Mouse (Mus musculus) ES-Bruce4 (cell line): Measurements from ENCODE around the gene Slc25a28. TPM values are rescaled to one million over a fixed set of nuclear protein-coding genes. Genes with fewer than 3 reads are reported as not detected.
A peak's percentile ranks its signal among the peaks of the same experiment; 100 is the strongest.

ENCODE experiments used
- H3K27ac ChIP-seq: 2 replicates; pipeline ENCODE4 v1.5.1; 2012; ENCODE audit warnings: low read length, inconsistent platforms; ENCODE audit not compliant: insufficient read depth
- H3K27me3 ChIP-seq: 2 replicates; pipeline ENCODE4 v1.6.1; 2012; ENCODE audit warnings: mild to moderate bottlenecking, low read length, inconsistent platforms; ENCODE audit not compliant: control insufficient read depth, poor library complexity, insufficient read depth, severe bottlenecking
- H3K36me3 ChIP-seq: 2 replicates; pipeline ENCODE4 v1.6.1; 2012; ENCODE audit warnings: inconsistent platforms, mild to moderate bottlenecking, low read length, moderate library complexity; ENCODE audit not compliant: control insufficient read depth, poor library complexity, insufficient read depth, severe bottlenecking
- H3K4me1 ChIP-seq: one replicate; pipeline ENCODE4 v1.8.1; 2011; ENCODE audit warnings: low read length; ENCODE audit not compliant: control insufficient read depth, insufficient read depth
- H3K4me3 ChIP-seq: 2 replicates; pipeline ENCODE4 v1.5.1; 2011; ENCODE audit warnings: low read depth, mild to moderate bottlenecking, low read length
- H3K9ac ChIP-seq: 2 replicates; pipeline ENCODE4 v1.6.1; 2012; ENCODE audit warnings: low read depth, mild to moderate bottlenecking, inconsistent platforms; ENCODE audit not compliant: poor library complexity, severe bottlenecking
- H3K9me3 ChIP-seq: replicated peaks from 2 replicates; pipeline ENCODE4 v1.6.1; 2012; ENCODE audit warnings: mild to moderate bottlenecking, low read length, inconsistent platforms; ENCODE audit not compliant: control insufficient read depth, poor library complexity, insufficient read depth, severe bottlenecking
- CTCF ChIP-seq: IDR thresholded peaks from one replicate; pipeline ENCODE4 v1.8.1; 2011; ENCODE audit warnings: low read depth, low read length
- EP300 ChIP-seq: IDR thresholded peaks from 2 replicates; pipeline ENCODE4 v1.6.1; 2011; ENCODE audit warnings: low read depth, low read length; ENCODE audit not compliant: insufficient read depth
- POLR2A ChIP-seq: IDR thresholded peaks from one replicate; pipeline ENCODE4 v1.8.1; 2011; ENCODE audit warnings: low read length; ENCODE audit not compliant: insufficient read depth
- polyA plus RNA-seq: library from polyadenylated mRNA; stranded (reverse); fragments of >200 nt; gene quantifications from 2 replicates; pipeline ENCODE4 v1.2.4, GENCODE M21; 2011; ENCODE audit warnings: low read depth; ENCODE audit not compliant: missing spikeins, insufficient read depth, insufficient read length

Slc25a28 gene
- polyA plus RNA-seq, 1 experiment = 31.2 TPM

GRCm38 (mm10) chr19:43641833-43642232 lies 32.8 kb downstream of the Slc25a28 start:
- Histone ChIP-seq H3K27ac (no peak overlapping the region), H3K27me3 (no peaks in the 10 kb centered on the region), H3K9me3 (no peaks in the 10 kb centered on the region), H3K4me1 (peaks cover 4% of the 10 kb centered on the region), H3K4me3 (no peak overlapping the region), H3K9ac (no peak overlapping the region), H3K36me3 (no peaks in the 10 kb centered on the region)
- TF ChIP-seq EP300 (no peak), POLR2A (no peak), CTCF (no peak)

DNA sequence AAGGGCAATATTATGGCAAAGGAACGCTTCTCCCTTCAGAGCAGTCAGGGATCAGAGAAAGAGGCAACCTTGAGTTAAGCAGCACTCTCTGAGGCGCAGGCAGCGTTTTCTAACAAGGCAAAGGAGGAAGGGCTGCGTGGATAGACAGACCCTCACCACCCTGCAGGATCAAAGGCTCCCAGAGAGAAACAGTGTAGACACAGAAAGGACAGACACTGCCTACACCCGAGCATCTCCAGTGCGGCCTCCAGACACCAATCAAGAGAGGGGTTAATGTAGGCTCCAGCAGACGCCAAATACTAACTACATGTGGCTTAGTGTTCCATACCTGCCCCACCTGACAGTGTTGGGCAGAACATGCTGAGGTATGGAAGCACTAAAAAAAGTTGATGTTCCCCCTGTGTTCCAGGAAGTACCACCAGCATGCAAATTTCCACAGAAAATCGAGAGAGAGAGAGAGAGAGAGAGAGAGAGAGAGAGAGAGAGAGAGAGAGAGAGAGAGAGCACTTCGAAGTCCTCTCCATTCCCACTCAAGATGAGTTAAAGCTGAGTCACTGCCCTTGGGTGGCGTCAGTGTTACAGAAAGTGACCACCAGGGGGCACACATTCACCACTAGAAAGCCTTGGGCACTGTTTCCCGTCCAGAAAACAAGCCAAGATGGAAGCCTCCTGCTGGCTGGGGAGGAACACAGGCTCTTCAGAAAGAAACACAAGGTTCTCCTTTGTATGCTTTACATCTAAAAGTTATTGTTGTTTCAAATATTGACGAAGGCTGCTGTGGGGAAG lies 44.0 kb downstream of the Slc25a28 start:
- H3K9ac ChIP-seq = no peak overlapping the region
- H3K4me1 ChIP-seq = no peaks in the 10 kb centered on the region
- TF ChIP-seq POLR2A = no peak
- TF ChIP-seq CTCF = peak; percentile 86
- no peak overlapping the region for H3K27ac ChIP-seq
- no peaks in the 10 kb centered on the region for H3K9me3 ChIP-seq
- H3K36me3 ChIP-seq = no peaks in the 10 kb centered on the region
- H3K27me3 ChIP-seq = no peaks in the 10 kb centered on the region
- H3K4me3 ChIP-seq = no peak overlapping the region

- no peak overlapping the region for H3K4me3 ChIP-seq
- H3K9me3 ChIP-seq = no peaks in the 10 kb centered on the region
Measured at GRCm38 (mm10) chr19:43629088-43629487, 45.6 kb downstream of the Slc25a28 start.

GRCm38 (mm10) chr19:43627345-43627744 lies 47.3 kb downstream of the Slc25a28 start:
- no peaks in the 10 kb centered on the region for H3K36me3 ChIP-seq
- no peaks in the 10 kb centered on the region for H3K27me3 ChIP-seq
- H3K9me3 ChIP-seq = no peaks in the 10 kb centered on the region
- no peak overlapping the region for H3K4me3 ChIP-seq
- no peaks in the 10 kb centered on the region for H3K4me1 ChIP-seq
- H3K27ac ChIP-seq = no peak overlapping the region
- no peak overlapping the region for H3K9ac ChIP-seq
- TF ChIP-seq POLR2A (no peak), CTCF (peak; percentile 3)

More at GRCm38 (mm10) chr19:43629088-43629487, 45.6 kb downstream of the Slc25a28 start:
- TF ChIP-seq EP300 (no peak), POLR2A (no peak), CTCF (no peak)
- no peak overlapping the region for H3K9ac ChIP-seq
- no peaks in the 10 kb centered on the region for H3K4me1 ChIP-seq
- no peaks in the 10 kb centered on the region for H3K36me3 ChIP-seq
- no peak overlapping the region for H3K27ac ChIP-seq
- H3K27me3 ChIP-seq = no peaks in the 10 kb centered on the region

DNA sequence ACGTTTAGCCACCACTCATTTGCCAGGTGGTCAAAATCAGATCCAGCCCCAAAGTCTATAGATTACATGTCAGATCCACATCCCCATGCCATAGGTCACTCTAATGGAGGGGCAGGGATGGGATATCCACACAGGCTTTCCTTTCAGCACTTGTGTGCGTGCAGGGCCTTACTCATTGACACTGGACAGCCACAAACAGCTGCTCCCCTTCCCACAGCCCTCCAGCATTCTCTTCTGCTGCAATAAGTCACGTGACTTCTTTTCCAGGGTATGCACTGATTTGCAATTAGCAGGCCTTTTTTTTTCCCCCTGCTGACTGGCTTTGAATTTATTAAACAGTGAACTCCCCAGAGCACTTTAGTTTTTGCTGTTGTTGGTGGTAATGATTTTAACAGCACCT lies 48.5 kb downstream of the Slc25a28 start:
- no peaks in the 10 kb centered on the region for H3K36me3 ChIP-seq
- H3K9ac ChIP-seq = no peak overlapping the region
- TF ChIP-seq EP300 = no peak
- TF ChIP-seq POLR2A = no peak
- TF ChIP-seq CTCF = no peak
- H3K9me3 ChIP-seq = no peaks in the 10 kb centered on the region
- no peak overlapping the region for H3K27ac ChIP-seq
- H3K4me3 ChIP-seq = no peak overlapping the region
- H3K4me1 ChIP-seq = no peaks in the 10 kb centered on the region
- no peaks in the 10 kb centered on the region for H3K27me3 ChIP-seq

- Histone ChIP-seq H3K9ac (no peak overlapping the region), H3K9me3 (no peaks in the 10 kb centered on the region), H3K27ac (no peak overlapping the region), H3K4me1 (no peaks in the 10 kb centered on the region), H3K4me3 (no peak overlapping the region), H3K36me3 (no peaks in the 10 kb centered on the region), H3K27me3 (no peaks in the 10 kb centered on the region; the same call in 1 of the 2 replicates)
- TF ChIP-seq EP300 = 0 out of 2 replicates have a peak, but pooled peaks have one; percentile 24
- TF ChIP-seq POLR2A = no peak
- peak; percentile 99 for TF ChIP-seq CTCF
Measured at GRCm38 (mm10) chr19:43623913-43624312, 50.8 kb downstream of the Slc25a28 start.
